Mouse (Mus musculus) right cerebral cortex, postnatal 10 days (tissue): Measurements from ENCODE around the gene Hist1h4n.
"Not testable (repeated sequence)": the region's sequence is repeated elsewhere in the genome, so short reads cannot be mapped to it uniquely, and the experiment has no call there.

Experiments
- DNase-seq, 2 experiments: peaks; one replicate each; pipeline ENCODE4 v3.0.0; 2021; ENCODE audit warnings: low spot score in 2 of 2

The Hist1h4n gene

DNA sequence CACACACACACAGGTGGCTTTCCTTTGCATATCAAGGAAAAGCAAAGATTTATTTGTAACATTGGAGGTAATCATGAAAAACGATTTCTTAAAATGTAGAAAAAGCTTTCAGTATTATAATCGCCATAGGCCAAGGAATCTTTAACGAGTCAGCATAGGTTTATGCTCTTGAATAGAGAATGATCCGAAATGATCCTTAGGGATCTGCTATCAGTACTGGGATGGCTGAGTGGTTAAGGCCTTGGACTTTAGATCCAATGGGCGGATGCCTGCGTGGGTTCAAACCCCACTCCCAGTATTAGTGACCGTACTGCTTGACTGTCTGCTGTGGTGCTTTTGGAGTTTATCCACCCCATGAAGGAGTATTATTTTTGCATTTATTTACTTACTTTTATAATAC is 36.4 kb downstream of the Hist1h4n start:
- no peak for DNase-seq

DNA sequence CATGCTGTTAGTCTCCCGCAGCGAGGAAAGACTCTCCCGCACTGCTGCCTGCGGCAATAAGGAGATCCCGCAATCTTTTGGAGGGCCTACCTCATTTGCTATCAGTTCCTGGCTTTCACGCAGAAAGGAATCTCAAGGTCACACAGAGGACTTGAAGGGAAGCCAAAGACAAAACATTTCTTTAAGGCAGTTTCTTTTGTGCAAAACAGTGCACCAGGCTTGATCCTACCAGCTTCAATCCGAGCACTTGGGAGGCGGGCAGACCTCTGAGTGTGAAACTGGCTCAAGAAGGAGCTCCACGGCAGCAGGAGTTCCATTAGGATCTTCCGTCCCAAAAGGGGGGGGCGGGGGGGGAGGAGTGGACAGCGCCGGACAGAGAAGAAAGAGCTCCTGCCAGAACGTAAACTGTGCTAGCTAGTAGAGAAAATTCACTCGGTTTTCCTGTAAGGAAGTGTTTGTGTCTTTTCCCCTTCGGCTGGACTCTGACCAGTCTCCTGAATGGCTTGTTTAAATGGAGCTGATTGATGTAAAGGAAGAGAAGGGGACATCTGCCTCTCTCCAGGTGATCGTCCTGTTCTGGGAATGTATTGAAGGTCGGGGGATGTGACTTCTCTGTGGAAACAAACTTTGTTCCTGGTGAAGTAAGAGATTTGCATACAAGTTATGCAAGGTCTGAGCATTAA is 41.3 kb downstream of the Hist1h4n start:
- DNase-seq: no peak

DNA sequence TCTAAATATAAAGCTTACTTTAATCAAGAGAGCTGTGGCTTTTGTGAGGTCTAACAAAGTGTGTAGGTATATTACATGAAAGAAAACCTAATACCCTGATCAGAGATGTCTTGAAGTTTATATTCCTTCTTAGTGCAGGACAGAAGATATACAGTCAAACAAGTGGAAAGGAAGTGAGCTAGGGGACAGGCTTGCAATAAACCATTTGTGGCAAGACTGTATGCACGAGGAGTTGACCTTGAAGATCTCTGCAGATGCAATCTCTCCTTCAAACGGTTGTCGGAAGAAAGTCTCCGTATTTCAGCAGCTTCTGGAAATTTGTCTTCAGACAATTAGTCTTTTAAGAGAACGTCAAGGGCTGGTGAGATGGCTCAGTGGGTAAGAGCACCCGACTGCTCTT is 42.1 kb downstream of the Hist1h4n start:
- DNase-seq: no peak

DNA sequence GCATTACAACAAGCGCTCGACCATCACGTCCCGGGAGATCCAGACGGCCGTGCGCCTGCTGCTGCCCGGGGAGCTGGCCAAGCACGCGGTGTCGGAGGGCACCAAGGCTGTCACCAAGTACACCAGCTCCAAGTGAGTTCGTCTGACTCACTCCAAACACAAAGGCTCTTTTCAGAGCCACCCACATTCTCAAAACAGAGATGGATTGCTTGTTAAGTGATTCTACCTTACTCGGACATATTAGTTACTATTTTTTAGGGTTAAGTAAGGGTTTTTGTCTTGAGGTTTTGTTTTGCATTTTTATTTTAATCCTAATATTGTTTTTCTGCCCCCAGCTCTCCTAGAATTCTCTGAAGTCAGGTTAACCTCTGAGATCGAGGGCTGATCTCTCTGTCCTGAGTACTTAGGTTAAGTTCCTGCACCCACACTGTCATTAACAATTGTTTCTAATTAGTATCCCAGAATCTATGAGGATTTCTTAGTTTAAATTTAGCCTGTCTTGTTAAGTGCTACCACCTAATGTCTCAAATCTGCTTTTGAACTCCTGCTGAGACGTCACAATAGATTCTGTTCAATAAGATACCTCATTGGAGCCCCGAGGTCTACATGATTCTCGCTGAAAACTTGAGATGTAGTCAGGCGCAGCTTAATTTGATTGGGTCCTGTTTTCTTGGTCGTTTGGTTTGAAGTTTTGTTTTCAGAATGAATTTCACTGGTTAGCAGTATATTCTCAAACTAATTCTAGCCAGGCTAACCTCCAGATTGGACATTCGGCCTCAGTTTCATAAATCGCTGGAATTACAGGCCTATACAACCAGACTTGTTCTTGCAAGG is 44.0 kb downstream of the Hist1h4n start:
- DNase-seq: no peak

DNA sequence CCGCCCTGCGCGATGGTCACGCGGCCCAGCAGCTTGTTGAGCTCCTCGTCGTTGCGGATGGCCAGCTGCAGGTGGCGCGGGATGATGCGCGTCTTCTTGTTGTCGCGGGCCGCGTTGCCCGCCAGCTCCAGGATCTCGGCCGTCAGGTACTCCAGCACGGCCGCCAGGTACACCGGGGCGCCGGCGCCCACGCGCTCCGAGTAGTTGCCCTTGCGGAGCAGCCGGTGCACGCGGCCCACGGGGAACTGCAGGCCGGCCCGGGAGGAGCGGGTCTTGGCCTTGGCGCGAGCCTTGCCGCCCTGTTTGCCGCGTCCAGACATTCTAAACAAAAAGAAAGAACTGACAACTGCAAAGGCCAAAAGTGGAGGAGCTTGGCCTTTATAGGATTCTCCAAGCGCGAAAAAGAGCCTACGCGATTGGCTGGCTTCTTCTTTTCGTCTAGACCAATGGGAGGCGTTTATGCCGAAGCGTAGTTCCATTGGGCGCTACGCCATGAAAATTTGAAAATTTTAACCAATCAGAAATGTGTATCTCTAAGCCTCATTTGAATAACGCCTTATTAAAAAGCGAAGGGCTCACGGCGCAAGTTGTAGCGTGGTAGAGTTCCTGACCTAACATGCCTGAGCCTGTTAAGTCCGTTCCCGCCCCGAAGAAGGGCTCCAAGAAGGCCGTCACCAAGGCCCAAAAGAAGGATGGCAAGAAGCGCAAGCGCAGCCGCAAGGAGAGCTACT is 44.9 kb downstream of the Hist1h4n start, which contains the start of the genes Hist1h2an and Hist1h2bp:
TSS of gene Hist1h2an (minus strand) at position 320 of the 731 bp plus-strand sequence.
TSS of gene Hist1h2bp (plus strand) at position 563 of the 731 bp plus-strand sequence.
- peak; percentile 92 to 95 for DNase-seq

DNA sequence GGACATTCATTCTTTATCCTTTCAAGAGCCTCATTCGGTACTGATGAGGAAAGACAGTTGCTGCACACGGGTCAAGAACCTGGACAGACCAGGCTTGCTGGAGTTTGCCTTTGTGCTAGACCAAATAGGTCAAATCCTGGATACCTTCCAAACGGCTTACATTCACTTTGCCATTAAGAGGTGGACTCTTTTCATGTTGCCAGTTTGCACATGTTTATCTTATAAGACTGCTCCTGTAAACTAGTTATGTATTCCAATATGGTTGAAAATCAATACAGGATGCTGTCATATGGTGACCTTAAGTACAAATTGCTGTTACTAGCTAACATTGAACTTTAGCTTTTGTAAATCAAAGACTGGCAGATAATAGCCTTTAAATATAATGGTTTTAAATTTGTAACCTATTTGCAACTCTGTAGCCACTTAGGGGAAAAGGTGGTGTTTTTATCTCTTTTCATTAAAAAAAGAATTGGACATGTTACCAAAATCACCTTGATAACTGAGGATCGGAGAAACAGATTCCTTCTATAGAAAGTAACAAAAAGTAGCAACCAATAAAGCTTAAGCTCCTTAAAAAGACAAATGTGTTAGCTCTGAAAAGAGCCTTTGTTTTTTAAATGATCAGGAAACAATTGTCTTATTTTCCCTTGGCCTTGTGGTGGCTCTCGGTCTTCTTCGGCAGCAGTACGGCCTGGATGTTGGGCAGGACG is 45.7 kb downstream of the Hist1h4n start:
- no peak for DNase-seq

DNA sequence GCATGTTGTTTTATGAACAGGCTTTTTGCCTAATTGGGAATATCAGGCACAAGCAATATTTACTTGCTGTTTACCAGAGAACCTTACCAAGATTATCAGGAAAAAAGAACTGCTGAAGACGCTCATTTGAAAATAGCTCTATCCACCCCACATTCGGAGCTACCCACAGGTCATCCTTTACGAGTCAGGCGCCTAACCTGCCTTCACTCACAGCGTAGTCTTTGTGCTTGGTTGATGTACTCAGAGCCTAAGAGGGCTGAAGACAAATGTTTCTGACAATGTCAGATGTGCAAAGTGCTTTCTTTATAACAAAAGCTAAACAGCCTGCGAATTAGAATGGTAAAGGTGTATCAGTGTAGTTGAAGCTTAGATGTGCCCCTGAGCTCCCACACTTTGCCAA is 47.7 kb downstream of the Hist1h4n start:
- no peak for DNase-seq

DNA sequence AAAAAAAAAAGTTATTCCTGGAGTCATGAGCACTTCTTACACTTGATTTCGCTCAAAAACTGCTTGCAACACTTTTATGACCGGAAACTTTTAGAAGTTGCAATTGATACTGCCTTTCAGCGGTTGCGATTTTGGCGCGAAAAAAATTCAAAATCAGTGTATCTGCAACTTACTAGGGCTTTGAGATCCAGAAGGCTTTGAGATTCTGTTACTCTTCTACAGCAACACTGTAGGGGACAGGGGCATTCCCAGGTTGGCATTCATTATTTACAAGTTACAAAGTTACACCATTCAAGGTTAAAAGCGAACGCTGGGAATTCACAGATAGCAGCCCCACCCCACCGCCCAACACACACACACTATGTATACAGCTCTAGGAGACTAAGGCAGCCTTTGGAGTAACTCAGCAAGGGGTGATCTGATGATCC is 48.2 kb downstream of the Hist1h4n start:
- DNase-seq: no peak

DNA sequence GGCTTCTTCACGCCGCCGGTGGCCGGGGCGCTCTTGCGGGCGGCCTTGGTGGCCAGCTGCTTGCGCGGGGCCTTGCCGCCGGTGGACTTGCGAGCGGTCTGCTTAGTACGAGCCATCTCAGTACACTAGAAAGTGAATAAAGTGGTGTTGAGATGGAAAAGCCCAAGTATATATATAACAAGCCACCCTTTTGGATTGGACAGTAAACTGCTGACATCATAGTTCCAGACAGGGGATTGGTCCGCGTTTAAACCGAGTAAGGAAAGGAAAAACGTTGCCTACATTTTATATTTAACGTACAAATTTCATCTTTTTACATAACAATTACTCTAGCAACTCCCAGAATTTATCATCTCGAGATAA is 48.8 kb downstream of the Hist1h4n start, which contains the start of gene Hist1h3i:
TSS of gene Hist1h3i (minus strand) at position 116 of the 363 bp plus-strand sequence.
- peak; percentile 65 to 83 for DNase-seq

DNA sequence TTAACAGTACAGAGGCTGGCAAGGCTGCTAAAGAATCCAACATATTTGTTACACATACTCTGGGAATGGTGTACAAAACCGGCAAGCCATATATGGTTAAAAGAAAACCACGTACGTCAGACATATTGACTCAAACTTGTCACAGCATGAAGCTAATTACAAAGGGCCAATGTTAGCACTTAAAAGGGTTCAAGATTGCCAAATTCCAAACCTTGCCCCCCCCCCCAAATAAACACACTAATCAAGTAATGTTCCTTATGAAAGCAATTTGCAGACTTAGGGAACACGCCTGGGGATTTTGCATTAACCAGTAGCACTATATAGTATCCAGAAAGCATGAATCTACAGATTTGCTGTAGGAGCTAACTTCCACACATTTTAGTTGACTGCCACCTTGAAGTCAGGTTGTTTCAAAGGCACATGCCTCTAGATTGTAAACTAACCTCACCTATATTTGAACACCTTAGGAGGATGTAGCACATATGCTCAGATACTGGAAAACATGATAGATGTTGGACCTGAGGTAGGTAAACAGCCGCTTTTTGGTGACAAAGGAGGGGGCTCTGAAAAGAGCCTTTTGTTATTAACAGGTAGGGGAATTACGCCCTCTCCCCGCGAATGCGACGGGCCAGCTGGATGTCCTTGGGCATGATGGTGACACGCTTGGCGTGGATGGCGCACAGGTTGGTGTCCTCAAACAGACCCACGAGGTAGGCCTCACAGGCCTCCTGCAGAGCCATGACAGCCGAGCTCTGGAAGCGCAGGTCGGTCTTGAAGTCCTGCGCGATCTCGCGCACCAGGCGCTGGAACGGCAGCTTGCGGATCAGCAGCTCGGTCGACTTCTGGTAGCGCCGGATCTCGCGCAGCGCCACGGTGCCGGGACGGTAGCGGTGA is 49.4 kb downstream of the Hist1h4n start:
- DNase-seq: not testable (repeated sequence)
